Mouse (Mus musculus) olfactory bulb, adult 2 months (tissue): ENCODE results near the gene Dop1a.

Source experiments
- CTCF ChIP-seq: fragments of 200-500 bp; IDR thresholded peaks from 2 replicates; pipeline ENCODE4 v1.5.1; 2012; ENCODE audit warnings: low read depth, mild to moderate bottlenecking, low read length, moderate library complexity; ENCODE audit not compliant: insufficient read depth
- POLR2A ChIP-seq: fragments of 200-500 bp; IDR thresholded peaks from 2 replicates; pipeline ENCODE4 v1.6.1; 2012; ENCODE audit warnings: mild to moderate bottlenecking, low read depth, low read length, moderate library complexity; ENCODE audit not compliant: insufficient read depth

DNA sequence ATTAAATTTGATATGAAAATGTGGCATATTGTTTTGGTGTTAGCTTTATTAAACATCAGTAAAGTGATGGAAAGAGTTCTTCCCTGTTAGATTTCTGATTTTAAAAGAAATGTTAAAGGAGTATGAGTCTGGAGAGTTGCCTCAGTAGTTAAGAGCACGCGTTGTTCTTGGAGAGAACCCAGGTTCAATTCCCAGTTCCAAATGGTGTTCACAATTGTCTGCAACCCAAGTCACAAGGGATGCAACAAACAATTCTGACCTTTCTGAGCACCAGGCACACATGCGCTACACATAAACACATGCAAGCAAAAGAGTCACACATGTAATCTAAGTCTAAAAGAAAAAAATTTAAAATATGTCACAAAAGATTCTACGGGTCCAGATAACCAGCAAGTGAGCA lies 47.8 kb downstream of the Dop1a start:
- no peak for TF ChIP-seq CTCF
- no peak for TF ChIP-seq POLR2A
